Mouse (Mus musculus): Measurements from ENCODE around the gene Fyb. TPM values are rescaled to one million over a fixed set of nuclear protein-coding genes. Genes with fewer than 3 reads are reported as not detected.

Fyb gene
- total RNA-seq, 1 experiment from 2014 or later = 22.7 TPM

DNA sequence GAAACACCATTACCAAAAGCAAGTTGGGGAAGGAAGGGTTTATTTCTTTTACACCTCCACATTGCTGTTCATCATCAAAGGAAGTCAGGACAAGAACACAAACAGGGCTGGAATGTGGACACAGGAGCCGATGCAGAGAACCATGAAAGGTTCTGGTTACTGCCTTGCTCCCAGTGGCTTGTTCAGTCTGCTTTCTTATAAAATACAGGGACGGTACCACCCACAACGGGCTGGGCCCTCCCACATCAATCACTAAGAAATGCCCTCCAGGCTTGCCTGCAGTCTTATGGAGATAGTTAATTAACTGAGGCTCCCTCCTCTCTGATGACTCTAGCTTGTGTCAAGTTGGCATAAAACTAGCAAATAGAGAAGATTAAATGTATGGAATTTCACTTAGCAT lies 139.3 kb downstream of the Fyb start:
- no peak for DNase-seq

DNA sequence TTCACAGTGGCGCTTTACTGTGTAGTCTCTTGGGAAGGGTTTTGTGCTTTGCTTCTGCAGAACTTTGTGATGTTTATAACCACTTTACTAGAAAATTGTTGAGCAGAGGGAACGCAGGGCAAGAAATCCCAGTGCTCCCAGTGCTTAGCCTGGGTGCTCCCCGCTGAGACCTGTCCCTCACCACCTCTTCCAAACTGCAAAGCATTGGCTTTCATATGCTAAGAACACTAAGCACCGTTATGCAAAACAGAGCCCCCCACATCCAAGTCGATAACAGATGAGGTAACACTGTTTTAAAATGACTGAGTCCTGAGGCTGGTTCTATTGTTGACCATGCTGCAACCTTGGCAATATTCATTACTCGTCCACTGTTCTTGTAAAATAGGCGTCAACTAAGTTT lies 141.3 kb downstream of the Fyb start:
- no peak for DNase-seq

DNA sequence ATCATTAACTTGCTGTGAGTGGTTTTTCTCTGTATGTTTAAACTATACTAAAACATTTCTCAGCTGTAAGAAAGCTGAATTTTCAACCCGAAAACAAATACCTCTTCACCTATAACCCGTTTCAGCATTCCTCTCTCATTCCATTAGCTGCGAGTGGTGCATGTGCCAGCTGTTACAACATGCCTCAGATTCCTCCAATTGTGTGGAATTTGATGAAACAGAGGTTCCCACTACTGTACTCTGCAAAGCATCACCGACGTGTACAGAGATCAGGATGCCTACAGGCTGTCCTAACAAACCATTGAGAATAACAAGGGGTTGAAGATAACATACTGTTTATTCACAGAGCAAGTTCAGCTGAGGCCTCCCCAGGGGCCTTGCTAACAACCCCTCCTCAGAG lies 143.4 kb downstream of the Fyb start:
- DNase-seq = no peak

DNA sequence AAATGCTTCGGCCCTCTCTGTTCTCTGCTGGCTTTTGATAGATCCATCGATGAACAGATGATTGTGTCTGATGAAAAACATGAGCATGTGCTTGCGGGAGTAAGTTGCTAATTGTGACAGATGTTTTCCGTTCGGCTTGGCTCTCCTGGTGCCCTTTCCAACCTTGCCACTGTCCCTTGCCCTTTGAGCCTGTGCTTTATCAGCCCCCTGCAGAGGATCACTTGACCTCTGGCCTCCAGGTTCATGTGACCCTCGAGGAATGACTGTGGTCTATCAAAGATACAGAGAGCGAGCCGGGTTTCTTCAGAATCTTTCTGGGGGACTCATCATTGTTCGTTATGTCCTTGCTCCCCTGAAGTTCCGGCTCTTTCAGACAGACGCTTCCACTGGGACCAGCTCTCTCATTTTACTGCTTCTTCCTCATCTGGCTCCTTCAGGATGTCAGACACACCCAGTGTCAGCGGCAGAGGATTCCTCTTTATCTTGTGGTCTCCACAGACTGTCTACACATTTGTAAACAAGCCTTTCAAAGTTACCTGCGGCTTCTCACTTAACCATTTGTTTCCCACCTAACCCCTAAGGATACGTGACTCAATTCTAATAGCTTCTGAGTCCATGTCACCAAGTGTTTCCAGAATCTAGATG lies 146.3 kb downstream of the Fyb start:
- DNase-seq = no peak

DNA sequence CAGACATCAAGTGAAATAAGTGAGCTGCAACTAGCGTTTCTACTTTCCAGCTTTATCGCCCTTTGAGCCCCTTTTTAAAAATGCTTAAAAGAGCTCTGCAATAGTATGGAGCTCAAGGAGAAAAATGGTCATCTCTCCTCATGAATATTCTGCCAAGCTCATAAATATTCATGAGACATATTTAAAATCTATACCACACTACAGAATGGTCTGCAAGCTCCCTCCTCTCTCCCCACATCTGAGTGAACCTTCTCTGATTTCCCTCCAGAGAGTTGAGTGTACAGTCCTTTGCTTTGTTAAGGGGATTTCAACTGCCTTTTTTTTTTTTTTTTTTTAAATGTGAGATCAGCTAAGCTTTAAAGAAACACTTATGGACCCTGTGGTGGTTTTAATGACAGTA lies 155.8 kb downstream of the Fyb start:
- no peak for DNase-seq

DNA sequence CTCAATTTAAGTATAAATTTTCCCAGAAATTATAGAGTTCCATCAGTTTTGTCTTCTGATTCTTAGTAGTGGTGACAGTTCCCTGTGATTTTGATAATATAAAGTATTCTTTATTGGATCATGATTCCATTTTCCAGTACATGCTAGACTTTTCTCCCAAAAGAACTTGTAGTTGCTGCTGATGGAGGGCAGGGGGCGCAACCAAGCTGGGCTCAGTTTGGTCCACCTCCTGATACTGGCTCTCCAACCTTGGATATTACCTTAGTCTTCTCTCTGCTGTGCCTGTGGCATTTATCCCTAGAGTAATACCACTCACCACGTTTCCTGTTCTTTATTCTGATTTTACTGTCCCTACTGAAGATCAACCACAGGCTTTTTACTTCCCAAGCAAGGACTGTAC lies 179.5 kb downstream of the Fyb start:
- peak; percentile 46 for DNase-seq

DNA sequence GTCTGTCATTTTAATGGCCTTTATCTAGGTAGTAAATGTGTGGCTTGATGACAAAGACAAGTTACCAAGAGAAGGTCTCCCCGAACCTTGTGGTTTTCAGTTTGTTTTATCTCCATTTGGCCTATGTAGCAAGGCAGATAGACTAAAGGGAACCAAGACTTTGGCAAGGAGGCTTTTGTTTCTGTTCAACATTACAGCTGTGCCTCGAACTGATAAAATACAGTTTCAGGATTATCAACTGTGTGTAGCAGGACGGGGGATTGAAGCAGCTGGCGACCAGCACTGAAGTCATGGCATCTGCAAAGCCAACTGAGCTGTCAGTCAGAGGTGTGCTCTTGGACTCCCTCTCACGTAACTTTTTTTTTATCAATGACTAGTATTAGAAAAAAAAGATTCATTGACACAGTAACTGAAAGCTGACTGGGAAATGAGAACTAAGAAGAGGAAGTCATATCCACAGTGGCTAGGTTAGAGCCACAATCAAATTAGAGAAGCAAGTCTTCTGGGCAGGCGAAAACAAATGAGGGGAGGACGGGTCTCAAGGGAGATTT lies 182.8 kb downstream of the Fyb start:
- no peak for DNase-seq

DNA sequence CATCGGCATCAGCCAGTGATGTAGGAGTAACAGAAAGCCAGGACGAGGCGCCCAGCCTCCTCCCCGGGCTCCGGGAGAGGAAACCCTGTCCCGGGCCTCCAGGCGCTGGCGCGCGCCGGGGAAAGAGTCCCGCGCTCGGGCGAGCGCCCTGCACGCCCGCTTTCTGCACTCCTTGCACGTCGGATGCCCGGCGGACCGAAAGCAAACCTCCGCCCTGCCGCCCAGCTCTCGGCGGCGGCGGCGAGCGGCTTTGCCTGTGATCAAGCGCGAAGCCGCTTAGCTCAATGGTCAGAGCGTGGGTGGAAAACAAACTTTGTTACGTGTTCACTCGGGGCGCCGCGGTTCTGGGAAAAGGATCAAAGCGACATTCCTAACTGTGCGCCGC lies 184.9 kb downstream of the Fyb start:
- DNase-seq = peak; percentile 68

DNA sequence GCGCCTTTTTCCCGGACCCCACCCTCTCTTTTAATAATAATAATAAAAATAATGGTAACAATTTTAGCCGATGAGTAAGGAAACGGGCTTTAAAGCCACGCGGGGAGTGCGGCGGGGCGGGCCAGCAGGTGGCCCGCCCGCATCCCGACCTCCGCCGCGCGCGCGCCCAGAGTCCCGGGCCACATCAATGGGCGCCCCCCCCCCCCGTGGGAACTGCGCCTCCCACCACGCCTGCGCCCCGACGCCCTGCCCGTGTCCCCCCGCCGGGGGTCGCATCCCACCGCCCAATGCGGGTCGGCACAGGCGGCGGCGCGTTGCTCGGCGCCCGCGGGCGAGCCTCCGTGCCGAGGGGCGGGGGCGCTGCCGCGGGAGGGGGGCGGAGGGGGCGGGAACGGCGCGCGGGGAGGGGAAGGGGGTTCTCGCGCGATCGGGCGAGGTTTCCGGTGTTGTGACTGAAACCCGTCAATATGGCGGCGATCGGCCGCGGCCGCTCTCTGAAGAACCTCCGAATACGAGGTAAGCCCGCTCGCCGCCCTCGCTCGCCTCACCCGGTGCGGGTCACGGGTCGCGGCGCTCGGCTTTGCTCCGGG lies 185.4 kb downstream of the Fyb start, which contains the start of gene Rictor:
TSS of gene Rictor (plus strand) at position 444 of the 590 bp plus-strand sequence.
- DNase-seq = peak; percentile 92

DNA sequence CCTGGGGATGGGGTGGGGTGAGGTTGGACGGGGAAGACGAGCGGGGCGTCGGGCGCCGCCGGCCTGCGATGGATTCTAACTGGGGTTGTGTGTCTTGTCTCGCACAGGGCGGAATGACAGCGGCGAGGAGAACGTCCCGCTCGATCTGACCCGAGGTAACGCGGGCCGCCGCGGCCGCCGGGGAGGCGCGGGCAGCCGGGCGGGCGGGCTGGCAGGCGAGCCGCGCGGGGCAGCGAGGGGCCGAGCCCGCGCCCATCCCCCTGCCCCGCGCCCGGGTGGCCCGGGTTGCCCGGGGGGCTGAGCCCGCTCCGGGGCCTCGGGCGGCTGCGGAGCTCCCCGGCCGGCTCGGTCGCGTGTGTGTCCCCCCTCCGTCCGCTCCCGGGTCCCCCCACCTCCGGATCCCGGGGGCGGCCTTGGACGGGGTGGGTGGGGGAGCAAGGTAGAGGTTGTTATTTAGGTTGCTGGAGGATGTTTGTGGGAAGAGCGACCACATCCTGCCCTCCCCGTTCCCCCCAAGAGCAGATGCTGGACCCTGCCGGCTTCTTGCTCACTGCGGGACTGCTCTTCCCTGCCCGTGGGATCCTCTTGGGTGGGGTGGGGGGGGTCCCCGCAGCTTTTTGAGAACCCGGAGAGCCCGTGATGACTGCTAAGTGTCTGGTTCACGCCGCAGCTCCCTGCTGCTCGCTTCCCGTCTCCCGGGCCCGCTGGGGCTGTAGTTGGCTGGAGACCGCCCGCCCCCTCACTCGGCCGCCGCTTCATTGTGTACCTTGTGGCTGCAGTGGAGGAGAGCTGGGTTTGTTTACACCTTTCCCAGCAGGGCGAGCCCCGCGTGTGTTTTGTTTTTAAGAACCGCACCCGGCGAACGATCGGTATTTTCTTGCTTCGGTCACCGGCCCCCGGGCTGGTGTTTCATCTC lies 186.1 kb downstream of the Fyb start:
- DNase-seq = peak; percentile 39

DNA sequence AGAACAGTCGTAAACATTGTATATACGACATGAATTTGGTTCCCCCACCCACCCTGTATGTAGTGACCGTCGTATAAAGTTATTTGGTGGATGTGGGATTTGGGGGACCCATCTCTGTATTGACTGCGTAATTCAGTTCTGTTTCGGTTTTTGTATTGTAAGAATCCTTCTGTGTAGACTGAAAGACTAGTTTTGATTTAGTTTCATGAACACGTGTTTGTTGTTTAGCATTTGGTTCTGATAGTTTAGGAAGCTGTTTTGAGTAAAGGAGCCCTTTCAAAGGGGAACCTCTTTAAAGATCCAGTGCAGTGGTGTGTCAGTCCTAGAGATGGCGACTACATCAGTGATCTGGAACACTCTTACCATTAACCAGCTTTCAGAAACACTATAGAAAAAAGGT lies 187.0 kb downstream of the Fyb start:
- no peak for DNase-seq

DNA sequence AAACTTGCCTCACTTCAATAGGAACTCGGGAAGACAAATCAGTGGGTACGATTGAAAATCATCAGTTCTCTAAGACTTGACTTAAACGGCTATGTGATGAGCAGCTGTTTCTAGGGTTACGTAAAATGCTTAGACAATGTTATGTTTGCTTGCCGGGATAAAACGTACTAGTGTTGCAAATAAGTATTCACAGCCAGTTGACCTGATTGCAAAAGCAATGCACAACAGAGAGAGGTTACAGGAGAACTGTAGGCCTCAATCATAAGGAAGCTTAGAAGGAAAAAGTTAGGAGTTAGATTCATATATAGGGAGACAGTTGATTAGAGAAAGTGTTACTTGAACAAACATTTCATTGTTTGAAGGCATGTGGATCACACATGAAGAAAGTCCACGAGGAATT lies 187.7 kb downstream of the Fyb start:
- no peak for DNase-seq

DNA sequence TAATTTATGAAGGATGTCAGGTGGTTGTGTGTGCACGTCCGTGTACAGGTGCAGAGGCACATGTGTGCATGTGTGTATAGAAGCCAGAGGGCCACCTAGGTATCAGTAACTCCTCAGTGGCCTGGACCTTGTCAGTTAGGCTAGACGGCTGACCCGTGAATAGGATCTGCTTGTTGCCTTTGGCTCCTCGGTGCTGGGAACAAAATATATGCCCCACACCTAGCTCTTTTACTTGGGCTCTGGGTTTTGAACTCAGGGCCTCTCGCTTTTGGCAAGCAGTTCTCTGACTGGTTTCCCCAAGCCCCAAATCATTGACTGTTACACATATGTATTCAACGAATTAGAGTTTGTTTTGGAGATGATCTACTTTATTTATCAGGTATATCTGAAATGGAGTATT lies 188.6 kb downstream of the Fyb start:
- DNase-seq = no peak

Other genes with a start within 250 kb of the Fyb start
- 416 and 485 TPM in 2 replicates for gene Dab2, start 223.1 kb upstream of the Fyb start, total RNA-seq (2021)
- 3.4 TPM in 1 of 2 replicates, not detected in the other for gene C9, start 77.5 kb upstream of the Fyb start, total RNA-seq (2021)
- gene Rictor, start 185.5 kb downstream of the Fyb start, total RNA-seq (2021) = 28.9 and 32.4 TPM in 2 replicates

All from adrenal gland, postnatal 25 days (tissue).